Mouse (Mus musculus) hindbrain, embryonic 16.5 days (tissue): ENCODE results near the gene Nudt16l1. TPM values are rescaled to one million over a fixed set of nuclear protein-coding genes. Genes with fewer than 3 reads are reported as not detected.

Experiments
- ATAC-seq: fragments of 200-750 bp; cut with Nextera tagmentation; 2 replicates; pipeline ENCODE4 v1.8.0; 2017; ENCODE audit warnings: moderate TSS enrichment, moderate library complexity
- H3K27ac ChIP-seq: fragments of 300-500 bp; sonication (generic); 2 replicates; pipeline ENCODE4 v1.5.1; 2014; ENCODE audit warnings: low read depth, mild to moderate bottlenecking, control low read depth, low read length, moderate library complexity
- H3K27me3 ChIP-seq: fragments of 300-500 bp; sonication (generic); replicated peaks from 2 replicates; pipeline ENCODE4 v1.6.1; 2014; ENCODE audit warnings: low read length; ENCODE audit not compliant: control insufficient read depth, insufficient read depth
- H3K36me3 ChIP-seq: fragments of 300-500 bp; sonication (generic); 2 replicates; pipeline ENCODE4 v1.6.1; 2014; ENCODE audit warnings: mild to moderate bottlenecking, low read length, moderate library complexity, mixed read lengths; ENCODE audit not compliant: control insufficient read depth, insufficient read depth
- H3K4me1 ChIP-seq: fragments of 300-500 bp; sonication (generic); 2 replicates; pipeline ENCODE4 v1.6.1; 2014; ENCODE audit warnings: low read depth, low read length; ENCODE audit not compliant: control insufficient read depth, insufficient read depth
- H3K4me2 ChIP-seq: fragments of 300-500 bp; sonication (generic); 2 replicates; pipeline ENCODE4 v1.6.1; 2014; ENCODE audit warnings: mild to moderate bottlenecking, low read length, control low read depth, moderate library complexity
- H3K4me3 ChIP-seq: fragments of 300-500 bp; sonication (generic); 2 replicates; pipeline ENCODE4 v1.5.1; 2014; ENCODE audit warnings: mild to moderate bottlenecking, low read length, control low read depth, moderate library complexity
- H3K9ac ChIP-seq: fragments of 300-500 bp; sonication (generic); 2 replicates; pipeline ENCODE4 v1.6.1; 2014; ENCODE audit warnings: low read depth, mild to moderate bottlenecking, control low read depth, low read length, moderate library complexity
- H3K9me3 ChIP-seq: fragments of 300-500 bp; sonication (generic); 2 replicates; pipeline ENCODE4 v1.6.1; 2014; ENCODE audit warnings: mild to moderate bottlenecking, low read length, moderate library complexity; ENCODE audit not compliant: control insufficient read depth
- WGBS: fragments of 180-500 bp; shearing (Covaris S2); extraction: QIAGEN DNeasy Blood & Tissue Kit; methylation state at CpG from one replicate; pipeline ENCODE4 v1.1.7; 2014; 5-methylcytosine and 5-hydroxymethylcytosine counted together
- polyA plus RNA-seq: library from polyadenylated mRNA; unstranded; fragments of >200 nt; fragmentation: Nextera tagmentation; extraction: Ambion mirVana; gene quantifications from 2 replicates; pipeline ENCODE4 v1.2.1, GENCODE M21; 2015

Nudt16l1 gene
- polyA plus RNA-seq, 1 experiment from 2014 or later = 137 TPM

DNA sequence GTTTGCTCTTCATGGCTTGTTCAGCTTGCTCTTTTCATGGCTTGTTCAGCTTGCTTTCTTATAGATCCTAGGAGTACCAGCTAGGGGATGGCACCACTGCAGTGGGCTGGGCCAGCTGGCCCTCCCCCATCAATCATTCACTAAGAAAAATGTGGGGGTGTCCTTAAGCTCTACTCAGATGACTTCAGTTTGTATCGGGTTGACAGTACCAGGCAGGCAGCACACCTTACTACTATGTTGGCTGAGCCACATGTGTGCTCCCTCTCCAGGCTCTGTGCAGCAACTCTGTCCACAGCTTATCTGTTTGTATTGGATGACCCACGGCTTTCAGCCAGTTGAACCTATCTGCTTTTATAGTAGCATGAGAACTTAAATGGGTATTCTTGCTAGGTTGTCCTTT, 10.1 kb upstream of the Nudt16l1 start:
- ATAC-seq = no peak
- no peak overlapping the region for H3K4me2 ChIP-seq
- H3K27me3 ChIP-seq = no peaks in the 10 kb centered on the region
- H3K36me3 ChIP-seq = peaks cover 46% of the 10 kb centered on the region
- no peaks in the 10 kb centered on the region for H3K4me1 ChIP-seq
- 85% methylated on average over 2 of the region's 2 CpGs for WGBS
- no peak overlapping the region for H3K9ac ChIP-seq
- H3K4me3 ChIP-seq = no peak overlapping the region
- H3K9me3 ChIP-seq = no peaks in the 10 kb centered on the region
- no peak overlapping the region for H3K27ac ChIP-seq

DNA sequence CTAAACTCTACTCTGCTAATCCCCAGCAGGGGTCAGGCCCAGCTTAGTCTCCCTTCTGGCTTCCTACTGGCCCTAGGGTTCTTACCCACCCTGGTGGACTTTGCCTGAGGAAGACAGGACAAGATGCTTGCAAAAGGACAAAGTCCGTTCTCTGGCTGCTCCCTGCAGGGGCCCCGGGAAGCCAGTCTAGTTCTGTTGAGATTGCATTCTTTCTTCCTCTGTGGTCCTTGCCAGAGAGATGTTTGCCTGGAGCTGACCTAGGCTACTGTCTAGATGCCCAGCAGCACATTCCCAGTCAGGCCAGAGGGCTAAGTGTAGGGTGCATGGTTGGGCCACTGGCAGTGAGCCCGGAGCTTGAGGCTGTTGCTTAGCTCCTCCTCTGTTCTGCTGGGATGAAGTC, 6.1 kb upstream of the Nudt16l1 start:
- Histone ChIP-seq H3K27ac (no peak overlapping the region), H3K4me2 (no peak overlapping the region), H3K27me3 (no peaks in the 10 kb centered on the region), H3K4me1 (no peaks in the 10 kb centered on the region), H3K36me3 (peaks cover 36% of the 10 kb centered on the region), H3K9me3 (no peaks in the 10 kb centered on the region), H3K4me3 (no peak overlapping the region), H3K9ac (no peak overlapping the region)
- 83% methylated on average over 3 of the region's 3 CpGs for WGBS
- ATAC-seq = no peak; the same call in 1 of the 2 replicates

- H3K4me2 ChIP-seq = no peak overlapping the region
- no peak overlapping the region for H3K27ac ChIP-seq
- 98% methylated on average over 31 of the region's 31 CpGs for WGBS
- H3K27me3 ChIP-seq = no peaks in the 10 kb centered on the region
- peaks cover 11% of the 10 kb centered on the region for H3K4me1 ChIP-seq
- H3K9ac ChIP-seq = no peak overlapping the region
- H3K36me3 ChIP-seq = peaks cover 30% of the 10 kb centered on the region
- no peak for ATAC-seq
- H3K4me3 ChIP-seq = no peak overlapping the region
- H3K9me3 ChIP-seq = no peaks in the 10 kb centered on the region
These were observed 3.1 kb upstream of the Nudt16l1 start for GRCm38 (mm10) chr16:4935430-4935829.

DNA sequence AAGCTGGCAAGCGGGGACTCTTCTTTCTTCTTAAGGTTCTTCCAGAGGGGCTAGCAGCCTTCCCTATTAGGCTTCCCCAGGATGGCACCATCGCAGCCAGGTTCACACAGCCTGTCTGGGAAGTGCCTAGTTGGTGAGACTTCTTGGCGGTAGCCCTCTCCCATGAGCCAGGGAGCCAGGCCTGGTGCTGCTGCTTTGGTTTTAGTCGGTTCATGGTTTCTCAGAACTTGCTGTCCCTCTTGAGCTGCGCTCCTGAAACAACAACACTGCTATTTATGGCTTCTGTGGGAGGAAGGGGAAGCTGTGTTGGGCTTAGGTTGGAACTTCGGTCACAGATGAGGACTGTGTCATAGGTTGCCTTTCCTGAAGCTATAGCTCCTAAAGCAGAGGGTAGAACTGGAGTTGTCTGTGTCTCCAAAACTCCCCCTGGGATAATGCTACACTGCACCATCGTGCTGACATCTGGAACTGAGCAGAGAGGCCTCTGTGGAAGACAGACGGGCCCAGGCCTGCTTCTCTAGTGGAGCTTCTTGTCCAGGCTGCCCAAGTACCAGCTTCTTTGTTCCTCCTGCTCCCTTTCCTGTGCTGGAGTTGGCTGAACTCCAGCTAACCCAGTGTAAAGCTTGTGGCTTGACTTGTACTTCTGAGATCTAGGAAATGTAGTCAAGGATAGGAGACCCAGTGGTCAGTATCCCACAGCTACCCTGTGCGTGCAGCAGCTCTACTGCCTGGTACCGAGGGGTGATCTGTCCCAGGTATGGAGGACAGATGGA, 2.4 kb upstream of the Nudt16l1 start:
- H3K27ac ChIP-seq = 0 out of 2 replicates have a peak overlapping the region, but pooled peaks have one; percentile 5
- no peak overlapping the region for H3K4me3 ChIP-seq
- no peak overlapping the region for H3K9ac ChIP-seq
- peaks cover 13% of the 10 kb centered on the region for H3K4me1 ChIP-seq
- ATAC-seq = no peak
- H3K9me3 ChIP-seq = no peaks in the 10 kb centered on the region
- 84% methylated on average over 10 of the region's 10 CpGs for WGBS
- no peak overlapping the region for H3K4me2 ChIP-seq
- peaks cover 24% of the 10 kb centered on the region for H3K36me3 ChIP-seq
- no peaks in the 10 kb centered on the region for H3K27me3 ChIP-seq

GRCm38 (mm10) chr16:4937351-4938190, 990 bp upstream of the Nudt16l1 start:
- no peak overlapping the region for H3K4me3 ChIP-seq
- no peak overlapping the region for H3K27ac ChIP-seq
- no peak overlapping the region; the same call in 1 of the 2 replicates for H3K9ac ChIP-seq
- no peak for ATAC-seq
- WGBS = 97% methylated on average over 8 of the region's 8 CpGs
- H3K27me3 ChIP-seq = no peaks in the 10 kb centered on the region
- no peaks in the 10 kb centered on the region for H3K9me3 ChIP-seq
- H3K4me1 ChIP-seq = peaks cover 13% of the 10 kb centered on the region
- H3K4me2 ChIP-seq = no peak overlapping the region
- H3K36me3 ChIP-seq = peaks cover 30% of the 10 kb centered on the region

DNA sequence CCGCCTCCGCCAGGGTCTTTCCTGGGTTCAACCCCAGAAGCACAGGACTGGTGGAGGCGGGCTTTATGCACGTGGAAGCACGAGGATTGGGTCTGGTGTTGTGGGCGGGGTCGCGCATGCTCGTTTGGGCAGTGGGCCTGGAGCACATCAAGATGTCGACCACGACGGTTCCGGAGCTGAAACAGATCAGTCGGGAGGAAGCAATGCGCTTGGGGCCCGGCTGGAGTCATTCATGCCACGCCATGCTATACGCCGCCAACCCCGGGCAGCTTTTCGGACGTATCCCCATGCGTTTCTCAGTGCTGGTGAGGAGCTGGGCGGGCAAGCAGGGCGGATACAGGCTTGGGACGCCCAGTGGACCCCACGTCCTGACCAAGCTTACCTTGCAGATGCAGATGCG, 428 bp downstream of the Nudt16l1 start:
- Histone ChIP-seq H3K9ac (peak overlapping the region; percentile 82), H3K9me3 (no peaks in the 10 kb centered on the region), H3K27me3 (no peaks in the 10 kb centered on the region), H3K27ac (peak overlapping the region; percentile 85), H3K4me2 (peak overlapping the region; percentile 76), H3K4me3 (peak overlapping the region; percentile 74), H3K36me3 (peaks cover 32% of the 10 kb centered on the region), H3K4me1 (peaks cover 13% of the 10 kb centered on the region)
- WGBS = under 1% methylated on average over 28 of the region's 28 CpGs
- ATAC-seq = peak; percentile 96

DNA sequence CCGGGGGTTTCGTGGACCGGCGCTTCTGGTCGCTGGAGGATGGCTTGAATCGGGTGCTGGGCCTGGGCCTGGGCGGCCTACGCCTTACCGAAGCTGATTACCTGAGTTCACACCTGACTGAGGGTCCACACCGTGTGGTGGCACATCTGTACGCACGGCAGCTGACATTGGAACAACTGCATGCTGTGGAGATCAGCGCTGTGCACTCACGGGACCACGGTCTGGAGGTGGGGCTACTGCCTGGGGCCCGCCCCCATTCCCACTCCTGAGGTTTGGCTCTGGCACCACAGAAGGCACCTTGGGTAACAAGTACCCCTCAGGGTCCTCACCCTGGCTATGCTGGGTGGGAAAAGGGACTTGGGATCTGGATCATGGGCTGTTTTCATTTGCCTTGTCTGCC, 851 bp downstream of the Nudt16l1 start:
- Histone ChIP-seq H3K4me3 (peak overlapping the region; percentile 74), H3K9me3 (no peaks in the 10 kb centered on the region), H3K27me3 (no peaks in the 10 kb centered on the region), H3K4me1 (peaks cover 13% of the 10 kb centered on the region), H3K4me2 (peak overlapping the region; percentile 76), H3K27ac (peak overlapping the region; percentile 85), H3K9ac (peak overlapping the region; percentile 82), H3K36me3 (peaks cover 34% of the 10 kb centered on the region)
- peak; percentile 57 for ATAC-seq
- 5% methylated on average over 16 of the region's 16 CpGs for WGBS

DNA sequence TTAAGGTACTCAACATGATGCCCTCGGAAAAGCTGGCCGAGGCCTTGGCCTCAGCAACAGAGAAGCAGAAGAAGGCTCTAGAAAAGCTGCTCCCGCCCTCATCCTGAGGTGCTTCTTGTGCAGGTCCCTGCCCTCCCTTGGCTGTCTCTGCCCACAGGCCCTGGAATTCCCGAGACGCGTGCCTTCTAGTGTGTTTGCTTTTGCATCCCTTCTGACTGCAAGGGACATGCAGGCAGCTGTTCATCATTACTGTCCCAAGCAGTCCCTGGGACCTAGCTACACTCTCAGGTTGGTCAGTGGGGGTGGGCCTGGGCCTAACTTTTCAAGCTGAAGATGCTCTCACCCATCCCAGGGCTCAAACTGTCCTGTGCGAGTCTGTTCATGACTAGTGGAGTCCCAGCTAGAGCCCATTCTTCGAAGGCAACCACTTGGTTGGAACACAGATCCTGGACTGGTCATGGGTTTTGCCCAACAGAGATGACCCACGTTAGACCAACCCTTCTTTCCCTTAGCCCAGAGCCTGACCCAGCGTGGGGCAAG, 1.8 kb downstream of the Nudt16l1 start:
- Histone ChIP-seq H3K27ac (no peak overlapping the region; the same call in 1 of the 2 replicates), H3K36me3 (peaks cover 35% of the 10 kb centered on the region), H3K9ac (no peak overlapping the region; the same call in 1 of the 2 replicates), H3K9me3 (no peaks in the 10 kb centered on the region), H3K4me2 (peak overlapping the region; percentile 76), H3K4me1 (peaks cover 13% of the 10 kb centered on the region), H3K27me3 (no peaks in the 10 kb centered on the region), H3K4me3 (no peak overlapping the region)
- 89% methylated on average over 10 of the region's 10 CpGs for WGBS
- no peak for ATAC-seq

DNA sequence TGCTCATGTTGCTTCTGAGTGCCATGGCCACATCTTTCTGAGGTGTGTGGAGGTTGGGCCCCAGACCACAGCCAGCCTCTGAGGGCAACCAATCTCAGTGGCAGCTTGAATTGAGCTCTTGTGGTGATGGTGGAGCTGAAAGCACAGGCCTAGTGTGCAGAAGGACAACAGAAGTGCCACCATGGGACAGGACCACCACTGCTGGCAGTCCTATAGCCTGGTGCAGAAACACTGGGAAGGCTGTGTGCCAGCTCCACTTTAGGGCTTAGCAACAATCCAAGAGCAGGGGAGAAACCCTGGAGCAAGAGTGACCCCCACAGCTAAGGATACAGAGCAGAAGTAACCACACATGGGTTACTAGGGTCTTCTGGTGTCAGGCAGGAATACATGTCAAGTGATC, 2.5 kb downstream of the Nudt16l1 start:
- no peak overlapping the region for H3K27ac ChIP-seq
- no peak overlapping the region for H3K4me2 ChIP-seq
- H3K36me3 ChIP-seq = peaks cover 31% of the 10 kb centered on the region
- H3K9ac ChIP-seq = no peak overlapping the region
- no peaks in the 10 kb centered on the region for H3K9me3 ChIP-seq
- ATAC-seq = no peak
- no peak overlapping the region for H3K4me3 ChIP-seq
- H3K4me1 ChIP-seq = peaks cover 13% of the 10 kb centered on the region
- H3K27me3 ChIP-seq = no peaks in the 10 kb centered on the region
